Mouse (Mus musculus): ENCODE results near the gene Srpk2. TPM values are rescaled to one million over a fixed set of nuclear protein-coding genes. Genes with fewer than 3 reads are reported as not detected.

The Srpk2 gene
- polyA plus RNA-seq, 1 experiment from 2014 or later: 101 TPM

DNA sequence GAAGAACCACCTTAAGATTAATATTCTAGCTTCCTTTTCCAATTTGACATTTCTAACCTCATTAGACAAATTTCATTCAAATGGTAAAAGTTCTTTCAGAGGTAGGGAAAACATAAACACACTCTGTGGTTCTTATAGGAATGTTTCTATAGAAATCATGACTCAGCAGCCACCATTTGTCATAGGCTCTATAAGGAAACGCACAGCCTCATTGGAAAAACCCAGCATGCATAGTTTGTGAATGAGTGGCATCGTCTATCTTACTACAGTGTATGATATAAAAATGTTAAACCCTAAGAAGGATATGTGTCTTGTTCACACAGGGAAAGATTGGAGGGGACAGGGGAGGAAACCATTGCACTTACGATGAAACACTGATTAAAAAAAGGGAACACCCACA, 178.8 kb downstream of the Srpk2 start:
- H3K27ac ChIP-seq: peak overlapping the region; percentile 35; the same call in 1 of the 2 replicates
- WGBS: 82% methylated on average over 3 of the region's 3 CpGs
- H3K9ac ChIP-seq: no peak overlapping the region
- H3K27me3 ChIP-seq: no peaks in the 10 kb centered on the region
- ATAC-seq (ENCODE audit: low FRiP score): no peak
- H3K36me3 ChIP-seq: peaks cover 59% of the 10 kb centered on the region
- H3K4me1 ChIP-seq (replicated peaks): 0 out of 2 replicates have a peak, but pooled peaks cover 3% of the 10 kb centered on the region
- H3K4me3 ChIP-seq: no peak overlapping the region
- H3K4me2 ChIP-seq: no peak overlapping the region
- H3K9me3 ChIP-seq: no peaks in the 10 kb centered on the region

DNA sequence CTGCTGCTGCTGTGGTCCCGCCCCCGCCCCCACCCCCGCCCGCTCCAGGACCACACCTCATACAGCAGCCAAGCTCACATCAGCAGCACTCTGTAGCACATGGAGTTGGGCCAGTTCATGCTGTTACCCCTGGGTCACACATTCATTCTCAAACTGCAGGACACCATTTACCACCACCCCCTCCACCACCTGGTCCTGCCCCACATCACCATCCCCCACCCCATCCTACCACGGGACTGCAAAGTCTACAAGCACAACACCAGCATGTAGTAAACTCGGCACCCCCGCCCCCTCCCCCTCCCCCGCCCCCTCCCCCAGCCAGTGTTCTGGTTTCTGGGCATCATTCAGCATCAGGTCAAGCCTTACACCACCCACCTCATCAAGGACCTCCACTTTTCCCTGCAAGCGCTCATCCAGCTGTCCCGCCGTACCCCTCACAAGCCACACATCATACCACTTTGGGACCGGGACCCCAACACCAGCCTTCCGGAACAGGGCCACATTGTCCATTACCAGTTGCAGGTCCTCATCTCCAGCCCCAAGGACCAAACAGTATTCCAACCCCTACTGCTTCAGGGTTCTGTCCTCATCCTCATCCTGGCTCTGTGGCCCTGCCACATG, 182.0 kb downstream of the Srpk2 start:
- H3K9me3 ChIP-seq: no peaks in the 10 kb centered on the region
- peak; percentile 64 for ATAC-seq (ENCODE audit: low FRiP score)
- H3K4me3 ChIP-seq: no peak overlapping the region
- 82% methylated on average over 11 of the region's 13 CpGs for WGBS
- no peak overlapping the region for H3K9ac ChIP-seq
- no peak overlapping the region for H3K27ac ChIP-seq
- no peak overlapping the region for H3K4me2 ChIP-seq
- peaks cover 72% of the 10 kb centered on the region for H3K36me3 ChIP-seq
- H3K27me3 ChIP-seq: no peaks in the 10 kb centered on the region
- H3K4me1 ChIP-seq (replicated peaks): 0 out of 2 replicates have a peak, but pooled peaks cover 2% of the 10 kb centered on the region

DNA sequence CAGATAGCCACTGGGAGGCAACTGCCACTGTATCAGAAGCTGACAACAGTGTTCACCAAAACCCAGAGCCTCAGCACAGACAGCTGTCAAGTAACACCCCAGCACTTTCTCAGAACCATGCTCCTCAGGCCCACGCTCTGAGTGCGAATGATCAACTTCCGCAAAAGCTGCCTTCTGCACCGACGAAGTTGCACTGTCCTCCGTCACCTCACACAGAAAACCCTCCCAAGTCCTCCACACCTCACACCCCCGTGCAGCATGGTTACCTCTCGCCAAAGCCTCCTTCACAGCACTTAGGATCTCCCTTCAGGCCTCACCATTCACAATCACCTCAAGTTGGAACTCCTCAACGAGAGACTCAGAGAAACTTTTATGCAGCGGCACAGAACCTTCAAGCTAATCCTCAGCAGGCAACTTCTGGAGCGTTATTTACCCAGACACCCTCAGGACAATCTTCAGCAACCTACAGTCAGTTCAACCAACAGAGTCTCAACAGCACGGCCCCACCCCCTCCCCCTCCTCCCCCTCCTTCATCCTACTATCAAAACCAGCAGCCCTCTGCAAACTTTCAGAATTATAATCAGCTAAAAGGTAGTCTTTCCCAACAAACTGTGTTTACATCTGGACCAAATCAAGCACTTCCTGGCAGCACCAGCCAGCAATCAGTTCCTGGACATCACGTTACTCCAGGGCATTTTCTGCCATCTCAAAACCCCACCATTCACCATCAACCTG, 182.7 kb downstream of the Srpk2 start:
- ATAC-seq (ENCODE audit: low FRiP score): no peak
- Histone ChIP-seq H3K27ac (no peak overlapping the region), H3K4me1 (replicated peaks) (no peaks in the 10 kb centered on the region), H3K27me3 (no peaks in the 10 kb centered on the region), H3K4me2 (no peak overlapping the region), H3K9me3 (no peaks in the 10 kb centered on the region), H3K4me3 (no peak overlapping the region), H3K9ac (no peak overlapping the region), H3K36me3 (peaks cover 73% of the 10 kb centered on the region)
- WGBS: 85% methylated on average over 13 of the region's 13 CpGs

DNA sequence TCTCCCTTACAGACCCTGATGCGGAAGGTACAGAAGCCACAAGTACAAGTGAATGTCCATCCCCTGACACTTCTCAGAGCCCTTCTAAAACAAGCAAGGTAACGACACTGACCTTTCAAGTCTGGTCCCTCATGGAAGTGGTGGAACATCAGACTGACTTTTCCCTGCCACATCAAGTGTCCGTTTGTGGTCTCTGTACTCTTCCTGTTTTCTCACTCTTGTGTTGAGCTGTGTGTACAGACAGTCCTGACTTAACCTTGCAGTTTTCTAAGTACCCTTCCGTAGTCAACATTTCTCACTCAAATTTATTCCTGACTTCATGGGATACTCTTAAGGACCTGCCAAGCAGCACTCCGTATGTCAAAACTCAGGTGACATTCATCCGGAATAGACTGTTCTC, 183.7 kb downstream of the Srpk2 start:
- no peak overlapping the region for H3K4me2 ChIP-seq
- no peaks in the 10 kb centered on the region for H3K9me3 ChIP-seq
- peaks cover 76% of the 10 kb centered on the region for H3K36me3 ChIP-seq
- 97% methylated on average over 6 of the region's 6 CpGs for WGBS
- H3K27me3 ChIP-seq: no peaks in the 10 kb centered on the region
- H3K4me1 ChIP-seq (replicated peaks): no peaks in the 10 kb centered on the region
- H3K9ac ChIP-seq: no peak overlapping the region
- no peak for ATAC-seq (ENCODE audit: low FRiP score)
- no peak overlapping the region for H3K27ac ChIP-seq
- no peak overlapping the region for H3K4me3 ChIP-seq

DNA sequence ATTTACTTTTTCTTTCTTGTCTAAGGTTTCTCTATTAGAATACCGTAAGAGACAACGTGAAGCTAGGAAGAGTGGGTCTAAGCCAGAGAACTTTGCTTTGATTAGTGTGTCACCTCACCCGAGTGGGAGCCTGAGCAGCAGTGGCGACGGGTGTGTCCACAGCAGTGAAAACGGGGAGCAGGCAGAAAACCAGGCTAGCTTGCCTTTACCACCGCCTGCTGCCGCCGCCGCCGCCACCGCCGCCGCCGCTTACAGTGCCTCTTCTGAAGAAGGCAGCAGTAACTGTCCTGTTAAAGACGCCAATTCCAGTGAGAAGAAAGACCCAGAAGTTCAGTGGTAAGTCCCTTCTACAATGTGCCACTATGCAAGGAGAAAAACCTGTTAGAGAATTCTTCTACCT, 185.2 kb downstream of the Srpk2 start:
- WGBS: 91% methylated on average over 16 of the region's 16 CpGs
- Histone ChIP-seq H3K4me2 (no peak overlapping the region), H3K9ac (no peak overlapping the region), H3K36me3 (peaks cover 77% of the 10 kb centered on the region), H3K27ac (no peak overlapping the region), H3K27me3 (no peaks in the 10 kb centered on the region), H3K4me3 (no peak overlapping the region), H3K4me1 (replicated peaks) (no peaks in the 10 kb centered on the region), H3K9me3 (no peaks in the 10 kb centered on the region)
- no peak for ATAC-seq (ENCODE audit: low FRiP score)

DNA sequence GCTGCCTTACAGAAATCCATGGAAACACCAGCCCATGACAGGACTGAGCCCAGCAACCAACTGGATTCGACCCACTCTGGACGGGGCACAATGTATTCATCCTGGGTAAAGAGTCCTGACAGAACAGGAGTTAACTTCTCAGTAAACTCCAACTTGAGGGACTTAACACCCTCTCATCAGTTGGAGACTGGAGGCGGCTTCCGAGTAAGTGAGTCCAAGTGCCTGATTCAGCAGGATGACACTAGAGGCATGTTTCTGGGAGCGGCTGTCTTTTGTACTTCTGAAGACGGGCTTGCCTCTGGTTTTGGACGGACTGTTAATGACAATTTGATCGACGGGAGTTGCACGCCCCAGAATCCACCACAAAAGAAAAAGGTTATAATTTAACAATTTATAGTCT, 186.5 kb downstream of the Srpk2 start:
- no peak for ATAC-seq (ENCODE audit: low FRiP score)
- H3K4me3 ChIP-seq: no peak overlapping the region
- no peaks in the 10 kb centered on the region for H3K27me3 ChIP-seq
- H3K27ac ChIP-seq: 0 out of 2 replicates have a peak overlapping the region, but pooled peaks have one; percentile 35
- 85% methylated on average over 10 of the region's 10 CpGs for whole genome bisulfite sequencing
- no peak overlapping the region for H3K9ac ChIP-seq
- H3K9me3 ChIP-seq: no peaks in the 10 kb centered on the region
- peaks cover 84% of the 10 kb centered on the region for H3K36me3 ChIP-seq
- H3K4me2 ChIP-seq: no peak overlapping the region
- no peaks in the 10 kb centered on the region for H3K4me1 ChIP-seq (replicated peaks)

DNA sequence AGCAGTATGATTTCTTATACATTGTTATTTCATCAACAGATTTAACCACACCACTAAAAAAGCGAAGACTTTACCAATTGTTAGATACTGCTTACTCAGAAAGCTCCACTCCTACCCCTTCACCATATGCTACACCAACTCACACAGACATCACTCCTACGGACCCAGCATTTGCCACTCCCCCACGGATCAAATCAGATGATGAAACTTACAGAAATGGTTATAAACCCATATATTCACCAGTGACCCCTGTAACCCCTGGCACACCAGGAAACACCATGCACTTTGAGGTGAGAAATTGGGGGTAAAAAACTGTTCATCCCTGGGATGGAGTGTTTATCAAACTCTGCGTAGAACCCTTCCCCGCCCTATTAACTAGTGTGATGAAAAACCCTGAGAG, 187.5 kb downstream of the Srpk2 start:
- WGBS: 94% methylated on average over 5 of the region's 5 CpGs
- Histone ChIP-seq H3K9me3 (no peaks in the 10 kb centered on the region), H3K4me1 (replicated peaks) (no peaks in the 10 kb centered on the region), H3K4me3 (no peak overlapping the region), H3K36me3 (peaks cover 85% of the 10 kb centered on the region), H3K4me2 (no peak overlapping the region), H3K27ac (no peak overlapping the region), H3K27me3 (no peaks in the 10 kb centered on the region), H3K9ac (no peak overlapping the region)
- ATAC-seq (ENCODE audit: low FRiP score): no peak

DNA sequence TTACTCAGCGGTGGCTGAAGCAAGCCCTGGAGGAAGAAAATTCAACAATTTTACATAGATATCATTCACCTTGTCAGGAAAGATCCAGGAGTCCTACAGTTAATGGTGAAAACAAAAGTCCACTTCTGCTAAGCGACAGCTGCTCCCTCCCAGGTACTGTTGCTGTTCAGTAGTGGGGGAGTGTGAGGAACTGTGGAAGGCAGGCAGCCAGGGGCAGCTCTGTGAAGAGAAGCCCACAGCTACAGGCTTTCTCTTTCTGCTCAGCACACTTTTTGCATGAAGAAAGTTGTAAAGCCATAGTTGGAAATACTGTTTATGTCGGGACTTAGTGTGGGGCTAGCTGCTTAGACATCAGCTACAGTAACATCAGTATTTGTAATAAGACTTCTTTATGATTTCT, 188.0 kb downstream of the Srpk2 start:
- no peaks in the 10 kb centered on the region for H3K27me3 ChIP-seq
- H3K4me2 ChIP-seq: no peak overlapping the region
- 92% methylated on average over 3 of the region's 3 CpGs for WGBS
- no peaks in the 10 kb centered on the region for H3K9me3 ChIP-seq
- no peak overlapping the region for H3K27ac ChIP-seq
- no peak overlapping the region for H3K9ac ChIP-seq
- no peak overlapping the region for H3K4me3 ChIP-seq
- peaks cover 83% of the 10 kb centered on the region for H3K36me3 ChIP-seq
- ATAC-seq (ENCODE audit: low FRiP score): no peak
- no peaks in the 10 kb centered on the region for H3K4me1 ChIP-seq (replicated peaks)

DNA sequence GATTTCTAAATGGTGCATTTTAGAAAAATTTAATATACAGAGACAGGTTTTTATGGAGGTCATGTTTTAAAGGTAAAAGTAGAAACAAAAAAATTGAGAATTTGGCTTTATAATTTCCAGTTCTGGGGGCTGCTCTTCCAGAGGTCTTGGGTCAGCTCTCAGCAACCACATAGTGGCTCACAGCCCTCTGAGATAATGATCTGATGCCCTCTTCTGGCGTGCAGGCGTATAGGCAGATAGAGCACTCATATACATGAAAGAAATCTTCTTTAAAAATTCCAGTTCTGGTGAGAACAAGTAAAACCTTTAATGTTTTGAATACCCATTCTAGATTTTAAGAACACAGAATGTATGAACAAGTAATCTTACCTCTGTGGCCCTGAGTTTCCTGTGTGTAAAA, 193.6 kb downstream of the Srpk2 start:
- H3K36me3 ChIP-seq: peaks cover 77% of the 10 kb centered on the region
- H3K27me3 ChIP-seq: no peaks in the 10 kb centered on the region
- no peaks in the 10 kb centered on the region for H3K9me3 ChIP-seq
- no peak for ATAC-seq (ENCODE audit: low FRiP score)
- no peaks in the 10 kb centered on the region for H3K4me1 ChIP-seq (replicated peaks)
- no peak overlapping the region for H3K4me2 ChIP-seq
- WGBS: 46% methylated on average over 2 of the region's 2 CpGs
- H3K27ac ChIP-seq: no peak overlapping the region
- no peak overlapping the region for H3K4me3 ChIP-seq
- no peak overlapping the region for H3K9ac ChIP-seq

DNA sequence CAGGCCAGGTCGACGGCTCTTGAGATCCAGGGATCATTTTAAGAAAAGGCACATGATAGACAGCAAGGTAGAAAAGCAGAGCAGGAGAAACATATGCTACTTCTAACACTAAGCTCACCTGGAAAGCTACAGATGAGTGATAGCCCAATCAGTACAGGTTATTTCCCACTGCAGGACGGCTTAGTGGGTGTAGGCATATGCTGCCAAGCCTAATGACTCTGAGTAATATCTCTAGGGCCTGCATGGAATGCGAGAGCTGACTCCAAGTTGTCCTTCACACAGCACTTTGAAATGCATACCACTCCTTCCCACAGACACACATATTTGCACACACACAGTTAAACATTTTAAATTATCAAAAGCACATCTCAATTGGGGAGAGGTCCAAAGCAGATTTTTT, 195.2 kb downstream of the Srpk2 start:
- Histone ChIP-seq H3K4me2 (no peak overlapping the region), H3K9ac (no peak overlapping the region), H3K4me1 (replicated peaks) (no peaks in the 10 kb centered on the region), H3K27me3 (no peaks in the 10 kb centered on the region), H3K27ac (0 out of 2 replicates have a peak overlapping the region, but pooled peaks have one; percentile 12), H3K9me3 (no peaks in the 10 kb centered on the region), H3K36me3 (peaks cover 74% of the 10 kb centered on the region), H3K4me3 (no peak overlapping the region)
- no peak for ATAC-seq (ENCODE audit: low FRiP score)
- WGBS: 88% methylated on average over 4 of the region's 4 CpGs

DNA sequence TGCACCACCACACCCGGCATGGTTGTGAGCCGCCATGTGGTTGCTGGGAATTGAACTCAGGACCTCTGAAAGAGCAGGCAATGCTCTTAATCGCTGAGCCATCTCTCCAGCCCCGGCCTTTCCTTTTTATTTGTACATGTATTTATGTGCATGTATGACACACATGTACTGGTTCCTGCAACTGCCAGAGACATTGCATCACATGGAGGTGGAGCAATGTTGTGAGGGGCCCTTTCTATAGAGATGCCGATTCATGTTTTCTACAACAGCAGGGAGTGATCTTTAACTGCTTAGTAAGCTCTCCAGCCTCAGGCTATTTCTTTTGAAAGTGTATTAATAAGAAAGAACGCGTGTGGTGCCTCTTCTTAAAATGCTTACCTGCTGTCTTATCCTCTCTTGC, 200.6 kb downstream of the Srpk2 start:
- 93% methylated on average over 7 of the region's 7 CpGs for WGBS
- Histone ChIP-seq H3K9me3 (no peaks in the 10 kb centered on the region), H3K9ac (no peak overlapping the region), H3K36me3 (peaks cover 66% of the 10 kb centered on the region), H3K27me3 (no peaks in the 10 kb centered on the region), H3K4me2 (no peak overlapping the region), H3K27ac (no peak overlapping the region), H3K4me3 (no peak overlapping the region), H3K4me1 (replicated peaks) (no peaks in the 10 kb centered on the region)
- ATAC-seq (ENCODE audit: low FRiP score): no peak

DNA sequence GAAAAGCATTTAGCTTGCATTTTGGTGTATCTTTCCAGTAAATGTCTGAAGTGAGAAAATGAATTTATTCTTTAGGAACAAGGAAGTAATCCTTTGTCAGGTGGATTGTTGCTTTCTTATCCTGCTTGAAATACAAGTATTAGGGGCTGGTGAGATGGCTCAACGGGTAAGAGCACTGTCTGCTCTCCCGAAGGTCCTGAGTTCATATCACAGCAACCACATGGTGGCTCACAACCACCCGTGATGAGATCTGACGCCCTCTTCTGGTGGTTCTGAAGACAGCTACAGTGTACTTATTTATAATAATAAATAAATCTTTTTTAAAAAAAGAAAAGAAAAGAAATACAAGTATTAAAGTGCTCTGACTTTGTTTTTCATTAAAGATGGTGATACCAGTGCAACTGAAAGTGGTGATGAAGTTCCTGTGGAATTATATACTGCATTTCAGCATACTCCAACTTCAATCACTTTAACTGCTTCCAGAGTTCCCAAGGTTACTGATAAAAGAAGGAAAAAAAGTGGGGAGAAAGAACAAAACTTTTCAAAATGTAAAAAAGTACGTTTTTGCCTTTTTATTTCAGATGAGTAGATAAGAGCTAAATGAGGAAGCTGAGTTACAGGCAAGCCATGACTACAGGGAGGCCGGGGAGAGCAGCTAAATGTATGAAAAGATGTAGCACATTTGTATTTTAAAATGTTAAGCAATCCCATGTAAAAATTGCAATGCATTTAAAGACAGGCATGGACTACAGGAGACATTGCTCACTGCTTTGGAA, 211.1 kb downstream of the Srpk2 start:
- 78% methylated on average over 6 of the region's 6 CpGs for WGBS
- H3K4me1 ChIP-seq (replicated peaks): no peaks in the 10 kb centered on the region
- no peak overlapping the region for H3K4me2 ChIP-seq
- no peaks in the 10 kb centered on the region for H3K9me3 ChIP-seq
- H3K27me3 ChIP-seq: no peaks in the 10 kb centered on the region
- ATAC-seq (ENCODE audit: low FRiP score): no peak
- H3K4me3 ChIP-seq: no peak overlapping the region
- no peak overlapping the region for H3K27ac ChIP-seq
- H3K36me3 ChIP-seq: peaks cover 50% of the 10 kb centered on the region
- no peak overlapping the region for H3K9ac ChIP-seq
